Mouse (Mus musculus) kidney, adult 2 months (tissue): ENCODE data around the gene Il6ra.

ENCODE experiments used
- CTCF ChIP-seq: fragments of 200-500 bp; conservative IDR thresholded peaks from 2 replicates; pipeline ENCODE4 v1.5.1; 2011; ENCODE audit warnings: low read depth, mild to moderate bottlenecking, control low read depth, low read length, moderate library complexity, mixed read lengths; ENCODE audit not compliant: insufficient read depth, insufficient read length
- POLR2A ChIP-seq: fragments of 200-500 bp; IDR thresholded peaks from one replicate; pipeline ENCODE4 v1.6.1; 2011; ENCODE audit warnings: low read depth, low read length, control low read depth

- TF ChIP-seq POLR2A (no peak), CTCF (no peak)
Observed at GRCm38 (mm10) chr3:89892517-89893106, 20.4 kb downstream of the Il6ra start.
